Mouse (Mus musculus) heart, postnatal 0 days (tissue): ENCODE data around the gene Nt5c3.

ENCODE experiments used
- CTCF ChIP-seq: IDR thresholded peaks from 2 replicates; pipeline ENCODE4 v1.5.1; 2016; ENCODE audit warnings: antibody characterized with exemption, control low read depth, low read depth
- EP300 ChIP-seq: IDR thresholded peaks from 2 replicates; pipeline ENCODE4 v1.6.1; 2016; ENCODE audit warnings: antibody characterized with exemption, low read depth

- TF ChIP-seq CTCF = no peak
- TF ChIP-seq EP300 = no peak
Measured at GRCm38 (mm10) chr6:56888561-56888960, 35.2 kb downstream of the Nt5c3 start.
